Comparison of ENCODE assay signal across 8 mouse cellular contexts in genomic region chr5:123135471-123136360, GRCm38 (mm10). TPM values are rescaled to one million over a fixed set of nuclear protein-coding genes. Genes with fewer than 3 reads are reported as not detected.
DNase-seq lines count a peak whose midpoint lies in the region; ATAC-seq and TF ChIP-seq lines count a peak whose summit lies in the region.

No protein-coding gene starts in this region.

- no peak for TF ChIP-seq EP300 in liver, embryonic 14.5 days (IDR thresholded peaks at IDR 0.05; ENCODE audit: low read depth)

- WGBS in embryonic facial prominence, embryonic 12.5 days: 2% methylated on average over 30 of the region's 30 CpGs
- WGBS in liver, embryonic 14.5 days (ENCODE audit: insufficient replicate concordance): 9% methylated on average over 30 of the region's 30 CpGs
- 2% methylated on average over 30 of the region's 30 CpGs for WGBS in neural tube, embryonic 11.5 days

- TF ChIP-seq CTCF in liver, embryonic 14.5 days (IDR thresholded peaks at IDR 0.05; ENCODE audit: low read depth): peak; percentile 37; the same call in 1 of the 2 replicates

- ATAC-seq in embryonic facial prominence, embryonic 12.5 days (ENCODE audit: insufficient number of reproducible peaks, insufficient read depth, low FRiP score, low TSS enrichment): peak; percentile 2; the same call in 1 of the 2 replicates
- peak; percentile 31 for ATAC-seq in liver, embryonic 14.5 days (ENCODE audit: insufficient read depth)
- ATAC-seq in neural tube, embryonic 11.5 days (ENCODE audit: insufficient read depth, low FRiP score, low TSS enrichment): no peak

- H3K4me3 ChIP-seq in embryonic facial prominence, embryonic 12.5 days: peak overlapping the region; percentile 71
- peak overlapping the region; percentile 42 to 74 for H3K4me3 ChIP-seq in liver, embryonic 14.5 days (ENCODE audit: insufficient read depth in 1 of 2, low read depth in 2 of 2, low read length in 2 of 2)
- peak overlapping the region; percentile 84 for H3K4me3 ChIP-seq in neural tube, embryonic 11.5 days (ENCODE audit: low read depth, low read length)

- peak overlapping the region; percentile 99 for H3K4me2 ChIP-seq in embryonic facial prominence, embryonic 12.5 days (replicated peaks)
- peak overlapping the region; percentile 100 for H3K4me2 ChIP-seq in liver, embryonic 14.5 days (ENCODE audit: low read depth)
- H3K4me2 ChIP-seq in neural tube, embryonic 11.5 days (ENCODE audit: low read depth): peak overlapping the region; percentile 100

- peak; percentile 93 for DNase-seq in 3134 (ENCODE audit: extremely low read depth, insufficient read length, low spot score)
- peak; percentile 98 for DNase-seq in adrenal gland, adult 2 months
- DNase-seq in heart, adult 9 months (ENCODE audit: low spot score in 2 of 2): peak; percentile 96
- DNase-seq in kidney, adult 9 months: peak; percentile 97
- DNase-seq in liver, embryonic 14.5 days (ENCODE audit: low read depth in 3 of 3, low spot score in 3 of 3): peak; percentile 68 to 76 (median 70)
- peak; percentile 63 for DNase-seq in neural tube, embryonic 11.5 days (ENCODE audit: low spot score)
- peak; percentile 44 for DNase-seq in thymus, postnatal 0 days (ENCODE audit: low spot score)

- no peaks in the 10 kb centered on the region for H3K27me3 ChIP-seq in embryonic facial prominence, embryonic 12.5 days
- no peaks in the 10 kb centered on the region for H3K27me3 ChIP-seq in liver, embryonic 14.5 days (ENCODE audit: control insufficient read depth, insufficient read depth, low read length)
- H3K27me3 ChIP-seq in neural tube, embryonic 11.5 days (ENCODE audit: control insufficient read depth, insufficient read depth, low read length): no peaks in the 10 kb centered on the region

- peak overlapping the region; percentile 100 for H3K27ac ChIP-seq in embryonic facial prominence, embryonic 12.5 days
- H3K27ac ChIP-seq in liver, embryonic 14.5 days: peak overlapping the region; percentile 98
- peak overlapping the region; percentile 100 for H3K27ac ChIP-seq in neural tube, embryonic 11.5 days (ENCODE audit: low read depth, low read length)

- peaks cover 11% of the 10 kb centered on the region; the same call in 1 of the 2 replicates for H3K36me3 ChIP-seq in embryonic facial prominence, embryonic 12.5 days
- H3K36me3 ChIP-seq in liver, embryonic 14.5 days (replicated peaks; ENCODE audit: control insufficient read depth, insufficient read depth, low read depth): peaks cover 14% of the 10 kb centered on the region
- H3K36me3 ChIP-seq in neural tube, embryonic 11.5 days (ENCODE audit: control insufficient read depth, insufficient read depth, low read length): peaks cover 4% of the 10 kb centered on the region

- H3K9ac ChIP-seq in embryonic facial prominence, embryonic 12.5 days: peak overlapping the region; percentile 100
- peak overlapping the region; percentile 99 for H3K9ac ChIP-seq in liver, embryonic 14.5 days (replicated peaks)
- H3K9ac ChIP-seq in neural tube, embryonic 11.5 days (ENCODE audit: low read length): peak overlapping the region; percentile 100

- peaks cover 72% of the 10 kb centered on the region for H3K4me1 ChIP-seq in embryonic facial prominence, embryonic 12.5 days
- peaks cover 41 to 50% of the 10 kb centered on the region in 2 experiments for H3K4me1 ChIP-seq in liver, embryonic 14.5 days (replicated peaks; ENCODE audit: control insufficient read depth in 2 of 2, insufficient read depth in 2 of 2, low read length in 1 of 2)
- peaks cover 50% of the 10 kb centered on the region for H3K4me1 ChIP-seq in neural tube, embryonic 11.5 days (ENCODE audit: control insufficient read depth, insufficient read depth, low read length)

- no peaks in the 10 kb centered on the region for H3K9me3 ChIP-seq in embryonic facial prominence, embryonic 12.5 days
- no peaks in the 10 kb centered on the region for H3K9me3 ChIP-seq in liver, embryonic 14.5 days (ENCODE audit: control insufficient read depth, low read length)
- H3K9me3 ChIP-seq in neural tube, embryonic 11.5 days (ENCODE audit: control insufficient read depth, low read length): no peaks in the 10 kb centered on the region

RNA-seq across cellular contexts. Expression of gene Rhof, which starts 3.2 kb away (rescaled TPM):
- total RNA-seq in adrenal gland, adult 2 months (2021): 1 to 10 TPM in 1 of 2 experiments, under 1 TPM in 1; 0.84 to 3.8 TPM
- 1.7 and 3.6 TPM in 2 replicates for polyA plus RNA-seq in adrenal gland, adult 2 months (2012; rRNA removed)
- polyA plus RNA-seq in embryonic facial prominence, embryonic 12.5 days (2016; fragmentation: Nextera tagmentation; extraction: Ambion mirVana): 2.9 and 3.4 TPM in 2 replicates
- 1.8 and 2.1 TPM in 2 replicates for polyA plus RNA-seq in liver, embryonic 14.5 days (2012; rRNA removed)
- polyA plus RNA-seq in liver, embryonic 14.5 days (2014; fragmentation: Nextera tagmentation; extraction: Ambion mirVana): 2.5 and 2.6 TPM in 2 replicates
- polyA plus RNA-seq in neural tube, embryonic 11.5 days (2014; fragmentation: Nextera tagmentation; extraction: Ambion mirVana): 1.6 and 2.6 TPM in 2 replicates
- polyA plus RNA-seq in thymus, postnatal 0 days (2015; fragmentation: Nextera tagmentation; extraction: Ambion mirVana): 10.4 and 11.1 TPM in 2 replicates

RNA-seq across cellular contexts. Expression of gene Setd1b, which starts 6.3 kb away (rescaled TPM):
- 10 to 100 TPM; 20.5 to 24.0 TPM for total RNA-seq in adrenal gland, adult 2 months (2021)
- 17.2 and 22.3 TPM in 2 replicates for polyA plus RNA-seq in adrenal gland, adult 2 months (2012; rRNA removed)
- 11.7 and 12.4 TPM in 2 replicates for polyA plus RNA-seq in embryonic facial prominence, embryonic 12.5 days (2016; fragmentation: Nextera tagmentation; extraction: Ambion mirVana)
- polyA plus RNA-seq in liver, embryonic 14.5 days (2012; rRNA removed): 2.3 and 2.7 TPM in 2 replicates
- 3.3 and 4.3 TPM in 2 replicates for polyA plus RNA-seq in liver, embryonic 14.5 days (2014; fragmentation: Nextera tagmentation; extraction: Ambion mirVana)
- polyA plus RNA-seq in neural tube, embryonic 11.5 days (2014; fragmentation: Nextera tagmentation; extraction: Ambion mirVana): 10.9 and 12.2 TPM in 2 replicates
- polyA plus RNA-seq in thymus, postnatal 0 days (2015; fragmentation: Nextera tagmentation; extraction: Ambion mirVana): 8.0 and 11.3 TPM in 2 replicates

RNA-seq across cellular contexts. Expression of gene Psmd9, which starts 33.5 kb away (rescaled TPM):
- 10 to 100 TPM; 20.5 to 29.1 TPM for total RNA-seq in adrenal gland, adult 2 months (2021)
- 17.9 and 22.6 TPM in 2 replicates for polyA plus RNA-seq in adrenal gland, adult 2 months (2012; rRNA removed)
- 89.0 and 95.5 TPM in 2 replicates for polyA plus RNA-seq in embryonic facial prominence, embryonic 12.5 days (2016; fragmentation: Nextera tagmentation; extraction: Ambion mirVana)
- 17.4 and 26.6 TPM in 2 replicates for polyA plus RNA-seq in liver, embryonic 14.5 days (2012; rRNA removed)
- polyA plus RNA-seq in liver, embryonic 14.5 days (2014; fragmentation: Nextera tagmentation; extraction: Ambion mirVana): 51.4 and 55.1 TPM in 2 replicates
- polyA plus RNA-seq in neural tube, embryonic 11.5 days (2014; fragmentation: Nextera tagmentation; extraction: Ambion mirVana): 68.3 and 69.0 TPM in 2 replicates
- 77.6 and 94.1 TPM in 2 replicates for polyA plus RNA-seq in thymus, postnatal 0 days (2015; fragmentation: Nextera tagmentation; extraction: Ambion mirVana)

RNA-seq across cellular contexts. Expression of gene Hpd, which starts 46.8 kb away (rescaled TPM):
- 10 to 100 TPM in 1 of 2 experiments, 1 to 10 TPM in 1; 5.0 to 11.2 TPM for total RNA-seq in adrenal gland, adult 2 months (2021)
- polyA plus RNA-seq in adrenal gland, adult 2 months (2012; rRNA removed): 1.0 and 2.2 TPM in 2 replicates
- not detected in 2 replicates for polyA plus RNA-seq in embryonic facial prominence, embryonic 12.5 days (2016; fragmentation: Nextera tagmentation; extraction: Ambion mirVana)
- 28.7 and 29.2 TPM in 2 replicates for polyA plus RNA-seq in liver, embryonic 14.5 days (2012; rRNA removed)
- polyA plus RNA-seq in liver, embryonic 14.5 days (2014; fragmentation: Nextera tagmentation; extraction: Ambion mirVana): 26.7 and 37.0 TPM in 2 replicates
- polyA plus RNA-seq in neural tube, embryonic 11.5 days (2014; fragmentation: Nextera tagmentation; extraction: Ambion mirVana): not detected in 2 replicates
- polyA plus RNA-seq in thymus, postnatal 0 days (2015; fragmentation: Nextera tagmentation; extraction: Ambion mirVana): 0.64 TPM in 1 of 2 replicates, not detected in the other

Comparison
In these comparisons a context has a peak if more than half of its experiments do, and no peak if none do; other contexts are left out.
1. DNase-seq: peak in every context shown above with its lines; median percentile 98 in adrenal gland, adult 2 months; 97 in kidney, adult 9 months; 96 in heart, adult 9 months; 93 in 3134; 70 in liver, embryonic 14.5 days; 63 in neural tube, embryonic 11.5 days; 44 in thymus, postnatal 0 days.